Mouse (Mus musculus): ENCODE results near the gene Ankrd33b. TPM values are rescaled to one million over a fixed set of nuclear protein-coding genes. Genes with fewer than 3 reads are reported as not detected.

The Ankrd33b gene
- total and polyA plus RNA-seq, 2 experiments, result 9.1 to 13.1 TPM

DNA sequence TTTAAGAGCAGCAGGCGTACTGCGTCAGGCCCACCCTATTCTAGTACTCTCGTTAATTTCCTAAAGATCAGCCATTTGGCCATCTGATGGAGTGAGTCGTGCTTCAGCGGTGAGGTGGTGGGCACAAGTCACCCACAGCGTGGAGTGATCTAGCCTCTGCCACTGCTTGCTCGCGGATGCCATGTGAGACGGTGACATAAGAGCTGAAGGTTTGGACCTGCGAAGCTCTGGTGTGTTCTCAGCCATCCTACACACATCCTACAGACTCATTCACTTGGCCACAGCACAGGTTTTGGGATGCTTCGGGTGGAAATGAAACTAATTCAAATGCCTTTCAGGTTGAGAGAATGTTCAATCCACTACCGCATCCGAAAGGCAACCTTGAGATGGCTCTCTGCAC lies 31.2 kb upstream of the Ankrd33b start:
- TF ChIP-seq POLR2A (IDR thresholded peaks at IDR 0.05; ENCODE audit: extremely low read depth, insufficient read depth, low read length), result no peak
- TF ChIP-seq CTCF (IDR thresholded peaks at IDR 0.05; ENCODE audit: low read depth, low read length), result no peak
- no peak for DNase-seq (ENCODE audit: extremely low read depth, low read depth, low spot score)
- no peaks in the 10 kb centered on the region for H3K4me1 ChIP-seq (ENCODE audit: control insufficient read depth, insufficient read depth, low read length)
- no peaks in the 10 kb centered on the region for H3K36me3 ChIP-seq (ENCODE audit: control insufficient read depth, insufficient read depth, low read length)
- H3K4me3 ChIP-seq (ENCODE audit: insufficient read depth, low read depth, low read length), result no peak overlapping the region
- WGBS, result 95% methylated on average over 13 of the region's 13 CpGs
- no peak overlapping the region for H3K9ac ChIP-seq (ENCODE audit: low read depth, low read length)
- no peaks in the 10 kb centered on the region for H3K27me3 ChIP-seq (ENCODE audit: control insufficient read depth, insufficient read depth, low read length)
- H3K27ac ChIP-seq (replicated peaks; ENCODE audit: insufficient read depth, low read depth, low read length), result no peak overlapping the region
- no peaks in the 10 kb centered on the region for H3K79me2 ChIP-seq (ENCODE audit: control insufficient read depth, insufficient read depth, low read length)

DNA sequence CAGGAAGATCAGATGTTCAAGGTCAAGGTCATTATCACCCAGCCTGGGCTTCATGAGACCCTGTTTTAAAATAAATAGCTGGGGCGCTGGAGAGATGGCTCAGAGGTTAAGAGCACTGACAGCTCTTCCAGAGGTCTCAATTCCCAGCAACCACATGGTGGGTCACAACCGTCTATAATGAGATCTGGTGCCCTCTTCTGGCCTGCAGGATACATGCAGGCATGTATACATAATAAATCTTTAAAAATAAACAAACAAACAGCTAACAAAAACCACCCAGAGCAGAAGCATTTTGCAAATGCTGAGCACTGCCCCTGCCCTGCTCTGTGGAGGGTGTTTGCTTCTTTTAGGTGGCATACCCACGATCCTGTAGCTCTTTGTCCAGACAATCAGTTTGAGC lies 29.9 kb upstream of the Ankrd33b start:
- no peaks in the 10 kb centered on the region for H3K4me1 ChIP-seq (ENCODE audit: control insufficient read depth, insufficient read depth, low read length)
- DNase-seq (ENCODE audit: extremely low read depth, low read depth, low spot score), result no peak
- no peak overlapping the region for H3K4me3 ChIP-seq (ENCODE audit: insufficient read depth, low read depth, low read length)
- H3K79me2 ChIP-seq (ENCODE audit: control insufficient read depth, insufficient read depth, low read length), result no peaks in the 10 kb centered on the region
- TF ChIP-seq POLR2A (IDR thresholded peaks at IDR 0.05; ENCODE audit: extremely low read depth, insufficient read depth, low read length) (no peak), CTCF (IDR thresholded peaks at IDR 0.05; ENCODE audit: low read depth, low read length) (0 out of 2 replicates have a peak, but pooled peaks have one; percentile 2)
- H3K27me3 ChIP-seq (ENCODE audit: control insufficient read depth, insufficient read depth, low read length), result no peaks in the 10 kb centered on the region
- H3K9ac ChIP-seq (ENCODE audit: low read depth, low read length), result no peak overlapping the region
- 90% methylated on average over 3 of the region's 3 CpGs for WGBS
- no peak overlapping the region for H3K27ac ChIP-seq (replicated peaks; ENCODE audit: insufficient read depth, low read depth, low read length)
- no peaks in the 10 kb centered on the region for H3K36me3 ChIP-seq (ENCODE audit: control insufficient read depth, insufficient read depth, low read length)

DNA sequence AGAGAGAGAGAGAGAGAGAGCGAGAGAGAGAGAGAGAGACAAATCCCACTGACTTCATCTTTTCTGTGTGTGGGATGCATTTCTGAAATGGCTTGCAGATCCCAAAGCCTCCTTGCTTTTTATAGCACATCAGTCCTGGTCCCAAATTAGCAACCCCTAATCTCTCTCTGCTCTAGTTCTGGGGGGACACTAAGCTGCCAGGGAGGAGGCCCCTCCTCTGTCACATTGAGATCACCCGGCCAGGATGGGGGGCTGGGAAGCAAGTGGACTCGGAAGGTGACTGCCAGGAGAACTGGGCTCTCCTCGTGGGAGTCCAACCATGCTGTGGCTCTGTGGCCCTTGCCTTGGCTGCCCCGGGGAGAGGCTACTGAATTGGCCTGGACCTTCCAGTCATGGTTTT lies 29.2 kb upstream of the Ankrd33b start:
- H3K36me3 ChIP-seq (ENCODE audit: control insufficient read depth, insufficient read depth, low read length), result no peaks in the 10 kb centered on the region
- no peaks in the 10 kb centered on the region for H3K27me3 ChIP-seq (ENCODE audit: control insufficient read depth, insufficient read depth, low read length)
- no peaks in the 10 kb centered on the region for H3K4me1 ChIP-seq (ENCODE audit: control insufficient read depth, insufficient read depth, low read length)
- no peaks in the 10 kb centered on the region for H3K79me2 ChIP-seq (ENCODE audit: control insufficient read depth, insufficient read depth, low read length)
- no peak for DNase-seq (ENCODE audit: extremely low read depth, low read depth, low spot score)
- no peak overlapping the region for H3K4me3 ChIP-seq (ENCODE audit: insufficient read depth, low read depth, low read length)
- H3K27ac ChIP-seq (replicated peaks; ENCODE audit: insufficient read depth, low read depth, low read length), result no peak overlapping the region
- WGBS, result 85% methylated on average over 5 of the region's 5 CpGs
- TF ChIP-seq CTCF (IDR thresholded peaks at IDR 0.05; ENCODE audit: low read depth, low read length) (no peak), POLR2A (IDR thresholded peaks at IDR 0.05; ENCODE audit: extremely low read depth, insufficient read depth, low read length) (no peak)
- H3K9ac ChIP-seq (ENCODE audit: low read depth, low read length), result no peak overlapping the region

DNA sequence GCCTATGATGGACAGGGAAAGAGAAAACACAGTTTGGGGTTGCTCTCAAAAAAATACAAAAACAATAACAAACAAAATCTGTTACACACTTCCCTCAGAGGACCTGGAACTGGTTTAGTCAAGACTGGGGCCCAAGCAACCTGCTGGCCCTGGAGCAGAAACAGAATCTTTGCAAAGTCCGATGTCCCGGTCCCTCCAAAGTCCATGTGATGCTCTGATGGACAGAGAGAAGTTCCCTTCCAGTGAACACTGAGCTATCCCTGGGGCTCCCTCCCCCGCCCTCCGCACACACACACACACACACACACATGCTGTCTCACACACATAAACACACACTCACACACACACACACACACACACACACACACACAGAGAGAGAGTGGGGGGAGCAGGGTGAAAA lies 28.5 kb upstream of the Ankrd33b start:
- WGBS, result 92% methylated on average over 4 of the region's 4 CpGs

DNA sequence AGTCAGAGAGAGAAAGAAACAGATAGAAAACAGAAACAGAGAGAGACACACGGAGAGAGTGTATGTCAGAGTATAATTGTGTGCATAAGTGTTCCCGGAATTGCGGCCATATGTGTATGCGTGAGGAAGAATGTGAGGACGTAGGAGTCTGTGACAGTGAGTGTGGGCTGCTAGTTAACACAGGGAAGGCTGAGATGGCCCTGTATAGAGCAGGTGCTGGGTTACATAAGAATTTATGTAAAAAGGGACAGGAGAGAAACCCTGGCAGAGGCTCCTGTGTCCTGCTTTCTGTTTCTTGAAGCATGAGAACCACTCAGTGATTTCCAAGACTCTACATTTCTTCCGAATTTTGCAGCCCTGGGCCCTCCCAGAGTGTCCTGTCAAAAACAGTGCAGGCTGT lies 25.9 kb upstream of the Ankrd33b start:
- Histone ChIP-seq H3K79me2 (ENCODE audit: control insufficient read depth, insufficient read depth, low read length) (no peaks in the 10 kb centered on the region), H3K9ac (ENCODE audit: low read depth, low read length) (no peak overlapping the region), H3K36me3 (ENCODE audit: control insufficient read depth, insufficient read depth, low read length) (no peaks in the 10 kb centered on the region), H3K4me3 (ENCODE audit: insufficient read depth, low read depth, low read length) (no peak overlapping the region), H3K27ac (replicated peaks; ENCODE audit: insufficient read depth, low read depth, low read length) (no peak overlapping the region), H3K27me3 (ENCODE audit: control insufficient read depth, insufficient read depth, low read length) (no peaks in the 10 kb centered on the region), H3K4me1 (ENCODE audit: control insufficient read depth, insufficient read depth, low read length) (no peaks in the 10 kb centered on the region)
- no peak for DNase-seq (ENCODE audit: extremely low read depth, low read depth, low spot score)
- WGBS, result 88% methylated on average over 6 of the region's 6 CpGs
- no peak for TF ChIP-seq POLR2A (IDR thresholded peaks at IDR 0.05; ENCODE audit: extremely low read depth, insufficient read depth, low read length)
- TF ChIP-seq CTCF (IDR thresholded peaks at IDR 0.05; ENCODE audit: low read depth, low read length), result no peak

More for the DNA sequence above, 28.5 kb upstream of the Ankrd33b start:
- H3K9ac ChIP-seq (ENCODE audit: low read depth, low read length), result no peak overlapping the region
- no peak for DNase-seq (ENCODE audit: extremely low read depth, low read depth, low spot score)
- TF ChIP-seq POLR2A (IDR thresholded peaks at IDR 0.05; ENCODE audit: extremely low read depth, insufficient read depth, low read length), result no peak
- no peak for TF ChIP-seq CTCF (IDR thresholded peaks at IDR 0.05; ENCODE audit: low read depth, low read length)
- no peaks in the 10 kb centered on the region for H3K36me3 ChIP-seq (ENCODE audit: control insufficient read depth, insufficient read depth, low read length)
- H3K4me1 ChIP-seq (ENCODE audit: control insufficient read depth, insufficient read depth, low read length), result no peaks in the 10 kb centered on the region
- no peak overlapping the region for H3K4me3 ChIP-seq (ENCODE audit: insufficient read depth, low read depth, low read length)
- no peaks in the 10 kb centered on the region for H3K79me2 ChIP-seq (ENCODE audit: control insufficient read depth, insufficient read depth, low read length)
- no peaks in the 10 kb centered on the region for H3K27me3 ChIP-seq (ENCODE audit: control insufficient read depth, insufficient read depth, low read length)
- no peak overlapping the region for H3K27ac ChIP-seq (replicated peaks; ENCODE audit: insufficient read depth, low read depth, low read length)

DNA sequence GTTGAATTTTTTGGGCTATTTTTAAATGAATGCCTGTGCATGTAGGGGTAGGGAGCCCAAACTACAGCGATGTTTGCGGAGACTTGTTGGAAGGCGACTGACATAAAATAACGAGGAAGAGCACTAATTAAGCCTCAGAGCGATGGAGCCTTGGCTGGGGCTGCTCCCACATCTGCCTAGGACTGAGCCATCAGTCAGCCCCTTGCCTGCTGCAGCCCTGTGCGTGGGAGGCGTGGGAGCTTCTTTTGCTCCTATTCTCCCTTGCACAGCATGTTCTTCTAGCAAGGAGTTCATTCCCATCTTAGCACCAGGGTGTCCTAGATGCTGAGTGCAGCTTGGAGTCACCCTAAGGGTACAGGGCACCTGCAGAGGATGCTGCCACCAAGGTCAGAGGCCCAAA lies 25.2 kb upstream of the Ankrd33b start:
- Histone ChIP-seq H3K27me3 (ENCODE audit: control insufficient read depth, insufficient read depth, low read length) (no peaks in the 10 kb centered on the region), H3K36me3 (ENCODE audit: control insufficient read depth, insufficient read depth, low read length) (no peaks in the 10 kb centered on the region), H3K4me1 (ENCODE audit: control insufficient read depth, insufficient read depth, low read length) (no peaks in the 10 kb centered on the region), H3K79me2 (ENCODE audit: control insufficient read depth, insufficient read depth, low read length) (no peaks in the 10 kb centered on the region), H3K27ac (replicated peaks; ENCODE audit: insufficient read depth, low read depth, low read length) (no peak overlapping the region), H3K9ac (ENCODE audit: low read depth, low read length) (no peak overlapping the region), H3K4me3 (ENCODE audit: insufficient read depth, low read depth, low read length) (no peak overlapping the region)
- TF ChIP-seq CTCF (IDR thresholded peaks at IDR 0.05; ENCODE audit: low read depth, low read length) (no peak), POLR2A (IDR thresholded peaks at IDR 0.05; ENCODE audit: extremely low read depth, insufficient read depth, low read length) (no peak)
- no peak for DNase-seq (ENCODE audit: extremely low read depth, low read depth, low spot score)
- 91% methylated on average over 7 of the region's 7 CpGs for WGBS
